Mouse (Mus musculus) forebrain, embryonic 12.5 days (tissue): ENCODE results near the gene Eipr1. TPM values are rescaled to one million over a fixed set of nuclear protein-coding genes. Genes with fewer than 3 reads are reported as not detected.
A peak's percentile ranks its signal among the peaks of the same experiment; 100 is the strongest.
"Not testable (repeated sequence)": the region's sequence is repeated elsewhere in the genome, so short reads cannot be mapped to it uniquely, and the experiment has no call there.

Experiments
- ATAC-seq: fragments of 200-750 bp; cut with Nextera tagmentation; 2 replicates; pipeline ENCODE4 v1.8.0; 2017; ENCODE audit warnings: moderate TSS enrichment; ENCODE audit not compliant: low FRiP score
- H3K27ac ChIP-seq: fragments of 300-500 bp; sonication (generic); 2 replicates; pipeline ENCODE4 v1.5.1; 2016; ENCODE audit warnings: mild to moderate bottlenecking
- H3K27me3 ChIP-seq: fragments of 300-500 bp; sonication (generic); 2 replicates; pipeline ENCODE4 v1.6.1; 2016; ENCODE audit warnings: mild to moderate bottlenecking
- H3K36me3 ChIP-seq: fragments of 300-500 bp; sonication (generic); replicated peaks from 2 replicates; pipeline ENCODE4 v1.6.1; 2016; ENCODE audit warnings: mild to moderate bottlenecking
- H3K4me1 ChIP-seq: fragments of 300-500 bp; sonication (generic); 2 replicates; pipeline ENCODE4 v1.6.1; 2016
- H3K4me2 ChIP-seq: fragments of 300-500 bp; sonication (generic); 2 replicates; pipeline ENCODE4 v1.6.1; 2016; ENCODE audit warnings: mild to moderate bottlenecking, moderate library complexity
- H3K4me3 ChIP-seq: fragments of 300-500 bp; sonication (generic); replicated peaks from 2 replicates; pipeline ENCODE4 v1.5.1; 2016; ENCODE audit warnings: mild to moderate bottlenecking
- H3K9ac ChIP-seq: fragments of 300-500 bp; sonication (generic); 2 replicates; pipeline ENCODE4 v1.6.1; 2016; ENCODE audit warnings: mild to moderate bottlenecking
- H3K9me3 ChIP-seq: fragments of 300-500 bp; sonication (generic); 2 replicates; pipeline ENCODE4 v1.6.1; 2016
- WGBS: fragments of 180-500 bp; shearing (Covaris S2); methylation state at CpG from one replicate; pipeline ENCODE4 v1.1.7; 2016; 5-methylcytosine and 5-hydroxymethylcytosine counted together
- polyA plus RNA-seq: library from polyadenylated mRNA; unstranded; fragments of >200 nt; fragmentation: Nextera tagmentation; extraction: Ambion mirVana; gene quantifications from 2 replicates; pipeline ENCODE4 v1.2.1, GENCODE M21; 2016

Gene Eipr1
- polyA plus RNA-seq, 1 experiment from 2014 or later, result 45.8 TPM

GRCm38 (mm10) chr12:28903082-28903481 is 151.5 kb downstream of the Eipr1 start:
- Histone ChIP-seq H3K27ac (peak overlapping the region; percentile 39; the same call in 1 of the 2 replicates), H3K36me3 (no peaks in the 10 kb centered on the region), H3K9me3 (no peaks in the 10 kb centered on the region), H3K4me3 (no peak overlapping the region), H3K9ac (no peak overlapping the region), H3K27me3 (no peaks in the 10 kb centered on the region), H3K4me2 (no peak overlapping the region), H3K4me1 (peaks cover 18% of the 10 kb centered on the region)
- WGBS, result 85% methylated on average over 4 of the region's 4 CpGs
- no peak for ATAC-seq

- no peak for ATAC-seq
- no peaks in the 10 kb centered on the region for H3K9me3 ChIP-seq
Observed at GRCm38 (mm10) chr12:28905486-28905885, 153.9 kb downstream of the Eipr1 start.

GRCm38 (mm10) chr12:28906016-28906415 is 154.4 kb downstream of the Eipr1 start:
- H3K4me1 ChIP-seq, result peaks cover 23% of the 10 kb centered on the region
- ATAC-seq, result no peak
- 91% methylated on average over 1 of the region's 1 CpGs for WGBS
- no peaks in the 10 kb centered on the region for H3K36me3 ChIP-seq
- H3K9ac ChIP-seq, result no peak overlapping the region
- H3K4me2 ChIP-seq, result no peak overlapping the region
- no peak overlapping the region for H3K4me3 ChIP-seq
- H3K9me3 ChIP-seq, result no peaks in the 10 kb centered on the region
- no peak overlapping the region for H3K27ac ChIP-seq
- H3K27me3 ChIP-seq, result no peaks in the 10 kb centered on the region

More at GRCm38 (mm10) chr12:28905486-28905885, 153.9 kb downstream of the Eipr1 start:
- WGBS, result 91% methylated on average over 6 of the region's 6 CpGs
- Histone ChIP-seq H3K4me2 (no peak overlapping the region), H3K27ac (no peak overlapping the region), H3K4me1 (peaks cover 23% of the 10 kb centered on the region), H3K36me3 (no peaks in the 10 kb centered on the region), H3K9ac (no peak overlapping the region), H3K27me3 (no peaks in the 10 kb centered on the region), H3K4me3 (no peak overlapping the region)

GRCm38 (mm10) chr12:28906809-28907297 is 155.2 kb downstream of the Eipr1 start:
- H3K4me3 ChIP-seq, result no peak overlapping the region
- H3K4me2 ChIP-seq, result peak overlapping the region; percentile 21
- peak; percentile 56; the same call in 1 of the 2 replicates for ATAC-seq
- H3K9me3 ChIP-seq, result no peaks in the 10 kb centered on the region
- H3K9ac ChIP-seq, result no peak overlapping the region
- H3K36me3 ChIP-seq, result no peaks in the 10 kb centered on the region
- H3K27ac ChIP-seq, result peak overlapping the region; percentile 68
- WGBS, result 20% methylated on average over 7 of the region's 7 CpGs
- peaks cover 23% of the 10 kb centered on the region for H3K4me1 ChIP-seq
- no peaks in the 10 kb centered on the region for H3K27me3 ChIP-seq

- peak overlapping the region; percentile 68; the same call in 1 of the 2 replicates for H3K27ac ChIP-seq
- H3K4me1 ChIP-seq, result peaks cover 23% of the 10 kb centered on the region
- H3K27me3 ChIP-seq, result no peaks in the 10 kb centered on the region
- H3K4me3 ChIP-seq, result no peak overlapping the region
- 26% methylated on average over 9 of the region's 9 CpGs for WGBS
- no peak overlapping the region for H3K4me2 ChIP-seq
- H3K9ac ChIP-seq, result no peak overlapping the region
- no peaks in the 10 kb centered on the region for H3K9me3 ChIP-seq
- no peaks in the 10 kb centered on the region for H3K36me3 ChIP-seq
- peak; percentile 39; the same call in 1 of the 2 replicates for ATAC-seq
Observed at GRCm38 (mm10) chr12:28907814-28908213, 156.2 kb downstream of the Eipr1 start.

GRCm38 (mm10) chr12:28909851-28910250 is 158.2 kb downstream of the Eipr1 start:
- H3K27ac ChIP-seq, result no peak overlapping the region
- WGBS, result 87% methylated on average over 5 of the region's 5 CpGs
- ATAC-seq, result no peak
- H3K9me3 ChIP-seq, result no peaks in the 10 kb centered on the region
- H3K4me1 ChIP-seq, result peaks cover 26% of the 10 kb centered on the region
- no peaks in the 10 kb centered on the region for H3K27me3 ChIP-seq
- no peak overlapping the region for H3K4me2 ChIP-seq
- H3K4me3 ChIP-seq, result no peak overlapping the region
- H3K36me3 ChIP-seq, result no peaks in the 10 kb centered on the region
- no peak overlapping the region for H3K9ac ChIP-seq

- Histone ChIP-seq H3K36me3 (no peaks in the 10 kb centered on the region), H3K4me1 (peaks cover 26% of the 10 kb centered on the region), H3K27ac (peak overlapping the region; percentile 32; the same call in 1 of the 2 replicates), H3K4me2 (no peak overlapping the region), H3K9me3 (no peaks in the 10 kb centered on the region), H3K4me3 (no peak overlapping the region), H3K27me3 (no peaks in the 10 kb centered on the region), H3K9ac (no peak overlapping the region; the same call in 1 of the 2 replicates)
- ATAC-seq, result no peak
- 67% methylated on average over 8 of the region's 8 CpGs for WGBS
Observed at GRCm38 (mm10) chr12:28910568-28910967, 159.0 kb downstream of the Eipr1 start.

GRCm38 (mm10) chr12:28912351-28912936 is 160.8 kb downstream of the Eipr1 start:
- H3K9me3 ChIP-seq, result no peaks in the 10 kb centered on the region
- no peak overlapping the region for H3K27ac ChIP-seq
- H3K9ac ChIP-seq, result no peak overlapping the region
- 0 out of 2 replicates have a peak, but pooled peaks have one; percentile 24 for ATAC-seq
- no peaks in the 10 kb centered on the region for H3K36me3 ChIP-seq
- H3K4me2 ChIP-seq, result no peak overlapping the region
- H3K4me1 ChIP-seq, result peaks cover 14% of the 10 kb centered on the region
- 78% methylated on average over 18 of the region's 18 CpGs for WGBS
- no peaks in the 10 kb centered on the region for H3K27me3 ChIP-seq
- H3K4me3 ChIP-seq, result no peak overlapping the region

GRCm38 (mm10) chr12:28913099-28913498 is 161.5 kb downstream of the Eipr1 start:
- H3K4me2 ChIP-seq, result no peak overlapping the region
- ATAC-seq, result no peak
- H3K9ac ChIP-seq, result no peak overlapping the region
- peaks cover 7% of the 10 kb centered on the region for H3K4me1 ChIP-seq
- H3K36me3 ChIP-seq, result no peaks in the 10 kb centered on the region
- H3K4me3 ChIP-seq, result no peak overlapping the region
- no peak overlapping the region for H3K27ac ChIP-seq
- H3K27me3 ChIP-seq, result no peaks in the 10 kb centered on the region
- 66% methylated on average over 3 of the region's 3 CpGs for WGBS
- no peaks in the 10 kb centered on the region for H3K9me3 ChIP-seq

GRCm38 (mm10) chr12:28914056-28914455 is 162.5 kb downstream of the Eipr1 start:
- H3K27me3 ChIP-seq, H3K4me2 ChIP-seq, H3K36me3 ChIP-seq, H3K27ac ChIP-seq, ATAC-seq, H3K9ac ChIP-seq, H3K4me1 ChIP-seq, H3K4me3 ChIP-seq, H3K9me3 ChIP-seq: not testable (repeated sequence)
- WGBS, result 93% methylated on average over 1 of the region's 1 CpGs

Other genes starting within 250 kb of the Eipr1 start
- 0.13 TPM in 1 of 2 replicates, not detected in the other for gene Dcdc2c, start 199.4 kb upstream of the Eipr1 start, polyA plus RNA-seq
- gene Allc, start 169.3 kb upstream of the Eipr1 start, polyA plus RNA-seq, result not detected in 2 replicates
- 0.22 and 0.23 TPM in 2 replicates for gene Colec11, start 128.4 kb upstream of the Eipr1 start, polyA plus RNA-seq
- 650 and 690 TPM in 2 replicates for gene Rps7, start 115.8 kb upstream of the Eipr1 start, polyA plus RNA-seq
- 29.0 and 30.2 TPM in 2 replicates for gene Rnaseh1, start 102.2 kb upstream of the Eipr1 start, polyA plus RNA-seq
- gene Adi1, start 76.6 kb upstream of the Eipr1 start, polyA plus RNA-seq, result 41.6 and 44.1 TPM in 2 replicates
- 40.4 and 41.5 TPM in 2 replicates for gene Trappc12, start 1.3 kb upstream of the Eipr1 start, polyA plus RNA-seq